Mouse (Mus musculus) hindbrain, embryonic 14.5 days (tissue): ENCODE results near the gene Vmn1r88. TPM values are rescaled to one million over a fixed set of nuclear protein-coding genes. Genes with fewer than 3 reads are reported as not detected.
"Not testable (repeated sequence)": the region's sequence is repeated elsewhere in the genome, so short reads cannot be mapped to it uniquely, and the experiment has no call there.

Source experiments
- ATAC-seq: fragments of 200-750 bp; cut with Nextera tagmentation; 2 replicates; pipeline ENCODE4 v1.8.0; 2017; ENCODE audit warnings: moderate number of reproducible peaks, mild to moderate bottlenecking, moderate TSS enrichment, moderate library complexity; ENCODE audit not compliant: low FRiP score
- DNase-seq: peaks from one replicate; pipeline ENCODE4 v3.0.0-alpha.2; 2015; ENCODE audit warnings: low spot score
- H3K27ac ChIP-seq: fragments of 300-500 bp; sonication (generic); 2 replicates; pipeline ENCODE4 v1.5.1; 2014; ENCODE audit warnings: mild to moderate bottlenecking, moderate library complexity
- H3K27me3 ChIP-seq: fragments of 300-500 bp; sonication (generic); 2 replicates; pipeline ENCODE4 v1.6.1; 2014; ENCODE audit warnings: mild to moderate bottlenecking, low read length, mixed read lengths; ENCODE audit not compliant: control insufficient read depth, insufficient read depth
- H3K36me3 ChIP-seq: fragments of 300-500 bp; sonication (generic); replicated peaks from 2 replicates; pipeline ENCODE4 v1.6.1; 2014; ENCODE audit not compliant: control insufficient read depth, insufficient read depth
- H3K4me1 ChIP-seq: fragments of 300-500 bp; sonication (generic); replicated peaks from 2 replicates; pipeline ENCODE4 v1.6.1; 2014; ENCODE audit warnings: antibody characterized with exemption, low read length, mixed read lengths; ENCODE audit not compliant: control insufficient read depth, insufficient read depth
- H3K4me2 ChIP-seq: fragments of 300-500 bp; sonication (generic); replicated peaks from 2 replicates; pipeline ENCODE4 v1.6.1; 2014; ENCODE audit warnings: mild to moderate bottlenecking, moderate library complexity
- H3K4me3 ChIP-seq: fragments of 300-500 bp; sonication (generic); replicated peaks from 2 replicates; pipeline ENCODE4 v1.5.1; 2014; ENCODE audit warnings: mild to moderate bottlenecking, low read length
- H3K9ac ChIP-seq: fragments of 300-500 bp; sonication (generic); 2 replicates; pipeline ENCODE4 v1.6.1; 2014
- H3K9me3 ChIP-seq: fragments of 300-500 bp; sonication (generic); 2 replicates; pipeline ENCODE4 v1.6.1; 2016; ENCODE audit warnings: low read length; ENCODE audit not compliant: control insufficient read depth
- whole genome bisulfite sequencing: fragments of 180-500 bp; shearing (Covaris S2); extraction: QIAGEN DNeasy Blood & Tissue Kit; methylation state at CpG from one replicate; pipeline ENCODE4 v1.1.7; 2014; 5-methylcytosine and 5-hydroxymethylcytosine counted together
- polyA plus RNA-seq: library from polyadenylated mRNA; unstranded; fragments of >200 nt; fragmentation: Nextera tagmentation; extraction: Ambion mirVana; gene quantifications from 2 replicates; pipeline ENCODE4 v1.2.1, GENCODE M21; 2014

The Vmn1r88 gene
- polyA plus RNA-seq = not detected in 2 replicates

- no peaks in the 10 kb centered on the region for H3K9me3 ChIP-seq
- no peak within 1 kb of the TSS for H3K27ac ChIP-seq
- no peak for ATAC-seq
- H3K4me1 ChIP-seq = no peaks in the 10 kb centered on the region
- no peak for DNase-seq
- no peak within 1 kb of the TSS for H3K4me3 ChIP-seq
- no peaks in the 10 kb centered on the region for H3K36me3 ChIP-seq
- H3K27me3 ChIP-seq = no peaks in the 10 kb centered on the region
- no peak within 1 kb of the TSS for H3K4me2 ChIP-seq
- no peak within 1 kb of the TSS for H3K9ac ChIP-seq
Measured at GRCm38 (mm10) chr7:13159268-13159667, at the start of gene Vmn1r88. Gene Vmn1r88, plus strand, starts transcription at chr7:13159568.

- Histone ChIP-seq H3K4me2 (no peak within 1 kb of the TSS), H3K27me3 (no peaks in the 10 kb centered on the region), H3K36me3 (no peaks in the 10 kb centered on the region), H3K9ac (no peak within 1 kb of the TSS), H3K9me3 (no peaks in the 10 kb centered on the region), H3K27ac (no peak within 1 kb of the TSS), H3K4me1 (no peaks in the 10 kb centered on the region), H3K4me3 (no peak within 1 kb of the TSS)
- no peak for ATAC-seq
- DNase-seq = no peak
Measured at GRCm38 (mm10) chr7:13119817-13120216, 39.6 kb upstream of the Vmn1r88 start, which contains the start of gene Vmn1r86. Gene Vmn1r86, minus strand, starts transcription at chr7:13119917.

GRCm38 (mm10) chr7:13123554-13124153 is 35.7 kb upstream of the Vmn1r88 start:
- H3K36me3 ChIP-seq, H3K9ac ChIP-seq, H3K27ac ChIP-seq, DNase-seq, H3K9me3 ChIP-seq, H3K27me3 ChIP-seq, H3K4me1 ChIP-seq: not testable (repeated sequence)
- WGBS = under 1% methylated on average over 11 of the region's 34 CpGs
- H3K4me2 ChIP-seq = peak overlapping the region; percentile 45
- peak overlapping the region; percentile 22 for H3K4me3 ChIP-seq
- peak; percentile 94 for ATAC-seq

GRCm38 (mm10) chr7:13131856-13132255 is 27.5 kb upstream of the Vmn1r88 start:
- Histone ChIP-seq H3K9me3 (no peaks in the 10 kb centered on the region), H3K27me3 (no peaks in the 10 kb centered on the region), H3K4me1 (no peaks in the 10 kb centered on the region), H3K4me3 (no peak overlapping the region), H3K27ac (no peak overlapping the region), H3K9ac (no peak overlapping the region), H3K4me2 (no peak overlapping the region), H3K36me3 (no peaks in the 10 kb centered on the region)
- no peak for ATAC-seq
- 83% methylated on average over 2 of the region's 2 CpGs for WGBS
- DNase-seq = no peak

GRCm38 (mm10) chr7:13137340-13137739 is 22.0 kb upstream of the Vmn1r88 start:
- ATAC-seq (no peak), DNase-seq (no peak)
- Histone ChIP-seq H3K27me3 (no peaks in the 10 kb centered on the region), H3K4me1 (no peaks in the 10 kb centered on the region), H3K4me2 (no peak overlapping the region), H3K9ac (no peak overlapping the region), H3K27ac (no peak overlapping the region), H3K9me3 (no peaks in the 10 kb centered on the region), H3K36me3 (no peaks in the 10 kb centered on the region), H3K4me3 (no peak overlapping the region)

GRCm38 (mm10) chr7:13140057-13140456 is 19.3 kb upstream of the Vmn1r88 start, which contains the start of gene Vmn1r87:
Gene Vmn1r87, minus strand, starts transcription at chr7:13140157.
- no peak within 1 kb of the TSS for H3K9ac ChIP-seq
- H3K36me3 ChIP-seq = no peaks in the 10 kb centered on the region
- WGBS = 75% methylated on average over 1 of the region's 1 CpGs

GRCm38 (mm10) chr7:13212720-13213119 is 53.4 kb downstream of the Vmn1r88 start, which contains the start of gene Vmn1r89:
Gene Vmn1r89, plus strand, starts transcription at chr7:13213020.
- no peak for DNase-seq
- Histone ChIP-seq H3K27ac (no peak within 1 kb of the TSS), H3K36me3 (no peaks in the 10 kb centered on the region), H3K9me3 (no peaks in the 10 kb centered on the region), H3K9ac (no peak within 1 kb of the TSS), H3K4me2 (no peak within 1 kb of the TSS), H3K27me3 (no peaks in the 10 kb centered on the region), H3K4me1 (no peaks in the 10 kb centered on the region), H3K4me3 (no peak within 1 kb of the TSS)
- no peak for ATAC-seq

More at GRCm38 (mm10) chr7:13140057-13140456, 19.3 kb upstream of the Vmn1r88 start, which contains the start of gene Vmn1r87:
- Histone ChIP-seq H3K4me1 (no peaks in the 10 kb centered on the region), H3K9me3 (no peaks in the 10 kb centered on the region), H3K27ac (no peak within 1 kb of the TSS), H3K27me3 (no peaks in the 10 kb centered on the region), H3K4me3 (no peak within 1 kb of the TSS), H3K4me2 (no peak within 1 kb of the TSS)
- DNase-seq = no peak
- ATAC-seq = no peak

Other genes with a start within 250 kb of the Vmn1r88 start
- gene Rps5, start 237.3 kb upstream of the Vmn1r88 start, polyA plus RNA-seq = 671 and 781 TPM in 2 replicates
- gene Rnf225, start 232.2 kb upstream of the Vmn1r88 start, polyA plus RNA-seq = 0.87 and 0.95 TPM in 2 replicates
- 12.2 and 13.9 TPM in 2 replicates for gene Zfp324, start 193.7 kb upstream of the Vmn1r88 start, polyA plus RNA-seq
- 6.6 and 8.9 TPM in 2 replicates for gene Zfp446, start 181.7 kb upstream of the Vmn1r88 start, polyA plus RNA-seq
- 0.14 and 0.29 TPM in 2 replicates for gene Slc27a5, start 161.4 kb upstream of the Vmn1r88 start, polyA plus RNA-seq
- 268 and 271 TPM in 2 replicates for gene Trim28, start 160.5 kb upstream of the Vmn1r88 start, polyA plus RNA-seq
- gene Zbtb45, start 149.5 kb upstream of the Vmn1r88 start, polyA plus RNA-seq = 37.9 and 40.8 TPM in 2 replicates
- 173 and 184 TPM in 2 replicates for gene Chmp2a, start 124.8 kb upstream of the Vmn1r88 start, polyA plus RNA-seq
- 178 and 179 TPM in 2 replicates for gene Ube2m, start 121.3 kb upstream of the Vmn1r88 start, polyA plus RNA-seq
- gene Mzf1, start 104.8 kb upstream of the Vmn1r88 start, polyA plus RNA-seq = 6.2 and 6.4 TPM in 2 replicates
- 0.11 and 0.21 TPM in 2 replicates for gene Vmn1r85, start 64.4 kb upstream of the Vmn1r88 start, polyA plus RNA-seq
- not detected in 2 replicates for gene Vmn1r86, start 39.7 kb upstream of the Vmn1r88 start, polyA plus RNA-seq
- not detected in 2 replicates for gene Vmn1r87, start 19.4 kb upstream of the Vmn1r88 start, polyA plus RNA-seq
- gene Vmn1r89, start 53.5 kb downstream of the Vmn1r88 start, polyA plus RNA-seq = not detected in 2 replicates
- gene Lig1, start 117.7 kb downstream of the Vmn1r88 start, polyA plus RNA-seq = 32.7 and 37.7 TPM in 2 replicates
- 4.6 and 6.2 TPM in 2 replicates for gene Zswim9, start 119.2 kb downstream of the Vmn1r88 start, polyA plus RNA-seq
- gene Pla2g4c, start 165.1 kb downstream of the Vmn1r88 start, polyA plus RNA-seq = 0.50 and 0.68 TPM in 2 replicates
- gene Cabp5, start 238.6 kb downstream of the Vmn1r88 start, polyA plus RNA-seq = not detected in 2 replicates